Mouse (Mus musculus): ENCODE measurements around the gene Abhd12b. TPM values are rescaled to one million over a fixed set of nuclear protein-coding genes. Genes with fewer than 3 reads are reported as not detected.

Abhd12b gene
- polyA plus RNA-seq, 2 experiments = not detected

GRCm38 (mm10) chr12:70223331-70223730 is 69.4 kb downstream of the Abhd12b start:
- no peaks in the 10 kb centered on the region for H3K9me3 ChIP-seq (ENCODE audit: control insufficient read depth, low read length)
- no peak overlapping the region for H3K4me3 ChIP-seq (ENCODE audit: insufficient read depth in 1 of 2, low read depth in 2 of 2, low read length in 2 of 2)
- no peaks in the 10 kb centered on the region; the same call in 1 of the 2 replicates for H3K36me3 ChIP-seq (replicated peaks; ENCODE audit: control insufficient read depth, insufficient read depth, low read depth)
- 58% methylated on average over 4 of the region's 4 CpGs for WGBS (ENCODE audit: insufficient replicate concordance)
- H3K27me3 ChIP-seq (ENCODE audit: control insufficient read depth, insufficient read depth, low read length) = no peaks in the 10 kb centered on the region
- DNase-seq (ENCODE audit: low read depth in 3 of 3, low spot score in 3 of 3) (no peak), ATAC-seq (ENCODE audit: insufficient read depth) (no peak)
- peak overlapping the region; percentile 36 for H3K4me2 ChIP-seq (ENCODE audit: low read depth)
- no peak overlapping the region for H3K27ac ChIP-seq
- H3K9ac ChIP-seq (replicated peaks) = no peak overlapping the region
- peaks cover 4 to 21% of the 10 kb centered on the region in 2 experiments; a peak in 3 of 4 replicates for H3K4me1 ChIP-seq (replicated peaks; ENCODE audit: control insufficient read depth in 2 of 2, insufficient read depth in 2 of 2, low read length in 1 of 2)
- TF ChIP-seq EP300 (IDR thresholded peaks at IDR 0.05; ENCODE audit: low read depth) = no peak
- no peak for TF ChIP-seq CTCF (IDR thresholded peaks at IDR 0.05; ENCODE audit: low read depth)

- H3K27ac ChIP-seq = no peak overlapping the region
- WGBS (ENCODE audit: insufficient replicate concordance) = 20% methylated on average over 5 of the region's 5 CpGs
- H3K4me2 ChIP-seq (ENCODE audit: low read depth) = peak overlapping the region; percentile 79
- TF ChIP-seq EP300 (IDR thresholded peaks at IDR 0.05; ENCODE audit: low read depth) (no peak), CTCF (IDR thresholded peaks at IDR 0.05; ENCODE audit: low read depth) (no peak)
- H3K27me3 ChIP-seq (ENCODE audit: control insufficient read depth, insufficient read depth, low read length) = no peaks in the 10 kb centered on the region
- DNase-seq (ENCODE audit: low read depth in 3 of 3, low spot score in 3 of 3) = no peak
- no peaks in the 10 kb centered on the region for H3K36me3 ChIP-seq (replicated peaks; ENCODE audit: control insufficient read depth, insufficient read depth, low read depth)
- H3K9me3 ChIP-seq (ENCODE audit: control insufficient read depth, low read length) = no peaks in the 10 kb centered on the region
- H3K9ac ChIP-seq (replicated peaks) = peak overlapping the region; percentile 68
- H3K4me1 ChIP-seq (replicated peaks; ENCODE audit: control insufficient read depth in 2 of 2, insufficient read depth in 2 of 2, low read length in 1 of 2) = peaks cover 9 to 31% of the 10 kb centered on the region in 2 experiments
- H3K4me3 ChIP-seq (ENCODE audit: insufficient read depth in 1 of 2, low read depth in 2 of 2, low read length in 2 of 2) = peak overlapping the region; percentile 61 to 62
- no peak for ATAC-seq (ENCODE audit: insufficient read depth)
Observed at GRCm38 (mm10) chr12:70226655-70227054, 72.7 kb downstream of the Abhd12b start.

- Histone ChIP-seq H3K9me3 (ENCODE audit: control insufficient read depth, low read length) (no peaks in the 10 kb centered on the region), H3K27ac (peak overlapping the region; percentile 9; the same call in 1 of the 2 replicates), H3K4me2 (ENCODE audit: low read depth) (peak overlapping the region; percentile 79), H3K4me3 (ENCODE audit: insufficient read depth in 1 of 2, low read depth in 2 of 2, low read length in 2 of 2) (peak overlapping the region; percentile 61 to 62), H3K27me3 (ENCODE audit: control insufficient read depth, insufficient read depth, low read length) (no peaks in the 10 kb centered on the region), H3K9ac (replicated peaks) (peak overlapping the region; percentile 71), H3K36me3 (replicated peaks; ENCODE audit: control insufficient read depth, insufficient read depth, low read depth) (no peaks in the 10 kb centered on the region), H3K4me1 (replicated peaks; ENCODE audit: control insufficient read depth in 2 of 2, insufficient read depth in 2 of 2, low read length in 1 of 2) (peaks cover 14 to 38% of the 10 kb centered on the region in 2 experiments)
- WGBS (ENCODE audit: insufficient replicate concordance) = under 1% methylated on average over 52 of the region's 52 CpGs
- DNase-seq (ENCODE audit: low read depth in 3 of 3, low spot score in 3 of 3) (peak; percentile 82 to 86 (median 83)), ATAC-seq (ENCODE audit: insufficient read depth) (peak; percentile 97)
- 0 out of 2 replicates have a peak, but pooled peaks have one; percentile 6 for TF ChIP-seq CTCF (IDR thresholded peaks at IDR 0.05; ENCODE audit: low read depth)
- peak; percentile 50 for TF ChIP-seq EP300 (IDR thresholded peaks at IDR 0.05; ENCODE audit: low read depth)
Observed at GRCm38 (mm10) chr12:70227121-70227932, 73.4 kb downstream of the Abhd12b start.

- TF ChIP-seq CTCF (IDR thresholded peaks at IDR 0.05; ENCODE audit: low read depth) (no peak), EP300 (IDR thresholded peaks at IDR 0.05; ENCODE audit: low read depth) (no peak)
- 53% methylated on average over 11 of the region's 11 CpGs for WGBS (ENCODE audit: insufficient replicate concordance)
- Histone ChIP-seq H3K4me3 (ENCODE audit: insufficient read depth in 1 of 2, low read depth in 2 of 2, low read length in 2 of 2) (peak overlapping the region; percentile 41 to 61), H3K27ac (peak overlapping the region; percentile 9; the same call in 1 of the 2 replicates), H3K27me3 (ENCODE audit: control insufficient read depth, insufficient read depth, low read length) (no peaks in the 10 kb centered on the region), H3K9ac (replicated peaks) (peak overlapping the region; percentile 71), H3K4me2 (ENCODE audit: low read depth) (peak overlapping the region; percentile 79), H3K4me1 (replicated peaks; ENCODE audit: control insufficient read depth in 2 of 2, insufficient read depth in 2 of 2, low read length in 1 of 2) (peaks cover 18 to 38% of the 10 kb centered on the region in 2 experiments), H3K9me3 (ENCODE audit: control insufficient read depth, low read length) (no peaks in the 10 kb centered on the region), H3K36me3 (replicated peaks; ENCODE audit: control insufficient read depth, insufficient read depth, low read depth) (no peaks in the 10 kb centered on the region)
- ATAC-seq (ENCODE audit: insufficient read depth) (peak; percentile 26; the same call in 1 of the 2 replicates), DNase-seq (ENCODE audit: low read depth in 3 of 3, low spot score in 3 of 3) (no peak)
Observed at GRCm38 (mm10) chr12:70228155-70228554, 74.2 kb downstream of the Abhd12b start.

- DNase-seq (ENCODE audit: low read depth in 3 of 3, low spot score in 3 of 3) (no peak), ATAC-seq (ENCODE audit: insufficient read depth) (no peak)
- peaks cover 18 to 41% of the 10 kb centered on the region in 2 experiments for H3K4me1 ChIP-seq (replicated peaks; ENCODE audit: control insufficient read depth in 2 of 2, insufficient read depth in 2 of 2, low read length in 1 of 2)
- H3K9ac ChIP-seq (replicated peaks) = no peak within 1 kb of the TSS
- H3K27ac ChIP-seq = no peak within 1 kb of the TSS
- no peak within 1 kb of the TSS for H3K4me2 ChIP-seq (ENCODE audit: low read depth)
- no peaks in the 10 kb centered on the region for H3K27me3 ChIP-seq (ENCODE audit: control insufficient read depth, insufficient read depth, low read length)
- no peak for TF ChIP-seq CTCF (IDR thresholded peaks at IDR 0.05; ENCODE audit: low read depth)
- TF ChIP-seq EP300 (IDR thresholded peaks at IDR 0.05; ENCODE audit: low read depth) = no peak
- H3K9me3 ChIP-seq (ENCODE audit: control insufficient read depth, low read length) = no peaks in the 10 kb centered on the region
- no peak within 1 kb of the TSS for H3K4me3 ChIP-seq (ENCODE audit: insufficient read depth in 1 of 2, low read depth in 2 of 2, low read length in 2 of 2)
- H3K36me3 ChIP-seq (replicated peaks; ENCODE audit: control insufficient read depth, insufficient read depth, low read depth) = no peaks in the 10 kb centered on the region
- WGBS (ENCODE audit: insufficient replicate concordance) = 83% methylated on average over 2 of the region's 2 CpGs
Observed at GRCm38 (mm10) chr12:70231294-70231693, 77.4 kb downstream of the Abhd12b start, which contains the start of gene Pygl. TSS of gene Pygl (minus strand) at chr12:70231488.

Measured in liver, embryonic 14.5 days (tissue).